Comparison of ENCODE assay signal across 8 mouse cellular contexts in the genomic region with DNA sequence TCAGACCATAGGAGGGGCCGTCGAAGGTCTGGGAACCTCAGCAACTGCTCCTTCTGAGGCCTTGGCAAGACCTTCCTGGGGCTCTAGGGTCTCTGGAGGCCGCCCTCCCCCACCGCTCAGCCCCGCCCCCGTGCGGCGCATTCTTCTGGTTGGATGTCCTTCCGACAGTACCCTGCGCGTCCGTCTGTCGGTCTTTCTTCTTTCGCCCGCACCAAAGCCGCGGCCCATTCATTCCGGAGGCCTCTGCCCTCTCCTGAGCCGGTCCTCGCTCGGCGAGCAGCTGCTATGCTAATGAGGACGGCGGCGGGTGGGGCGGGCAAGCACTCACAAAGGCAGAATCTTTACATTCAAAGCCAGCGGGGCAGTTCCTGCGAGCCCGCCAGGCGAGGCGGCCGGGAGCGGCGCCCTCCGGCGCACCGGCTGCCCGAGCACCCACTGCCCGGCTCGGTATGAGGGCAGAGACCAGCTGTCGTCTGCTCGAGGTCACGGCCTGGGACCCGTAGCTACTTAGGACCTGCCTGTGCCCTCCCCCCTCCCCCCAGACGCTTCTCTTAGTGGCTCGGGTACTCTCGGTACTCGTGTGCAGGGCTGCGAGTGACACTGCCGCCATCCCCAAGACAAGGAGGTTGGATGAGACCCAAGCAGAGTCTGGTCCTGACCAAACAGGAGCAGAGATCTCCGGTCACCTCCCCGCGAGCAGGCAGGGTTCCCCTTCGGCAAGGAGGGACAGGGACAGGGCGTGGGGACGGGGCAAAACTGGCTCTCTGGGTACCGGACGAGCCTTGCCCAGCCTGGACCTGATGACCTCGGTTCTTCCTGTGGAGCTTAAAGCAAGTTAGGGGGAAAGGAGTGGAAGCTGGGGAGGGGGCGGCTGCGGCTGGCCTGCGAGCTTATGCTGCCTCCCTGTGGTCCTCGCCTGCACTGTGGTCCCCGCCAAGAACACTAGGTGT. TPM values are rescaled to one million over a fixed set of nuclear protein-coding genes. Genes with fewer than 3 reads are reported as not detected.
DNase-seq lines count a peak whose midpoint lies in the region; ATAC-seq and TF ChIP-seq lines count a peak whose summit lies in the region.

No protein-coding gene starts in this region.

- no peaks in the 10 kb centered on the region for H3K36me3 ChIP-seq in kidney, adult 2 months (ENCODE audit: control insufficient read depth, insufficient read depth, low read length)
- H3K36me3 ChIP-seq in forebrain, embryonic 10.5 days (replicated peaks): peaks cover 19% of the 10 kb centered on the region
- H3K36me3 ChIP-seq in hindbrain, embryonic 14.5 days (replicated peaks; ENCODE audit: control insufficient read depth, insufficient read depth): no peaks in the 10 kb centered on the region
- no peaks in the 10 kb centered on the region for H3K36me3 ChIP-seq in liver, embryonic 15.5 days (replicated peaks)
- peaks cover 8% of the 10 kb centered on the region; the same call in 1 of the 2 replicates for H3K36me3 ChIP-seq in neural tube, embryonic 12.5 days

- no peaks in the 10 kb centered on the region; the same call in 1 of the 2 replicates for H3K4me1 ChIP-seq in kidney, adult 2 months (ENCODE audit: control insufficient read depth, insufficient read depth, low read length)
- H3K4me1 ChIP-seq in forebrain, embryonic 10.5 days: peaks cover 59% of the 10 kb centered on the region
- peaks cover 22% of the 10 kb centered on the region; the same call in 1 of the 2 replicates for H3K4me1 ChIP-seq in hindbrain, embryonic 14.5 days (replicated peaks; ENCODE audit: control insufficient read depth, insufficient read depth, low read length)
- peaks cover 45% of the 10 kb centered on the region for H3K4me1 ChIP-seq in liver, embryonic 15.5 days (replicated peaks)
- H3K4me1 ChIP-seq in neural tube, embryonic 12.5 days: peaks cover 38% of the 10 kb centered on the region

- H3K4me3 ChIP-seq in kidney, adult 2 months (ENCODE audit: insufficient read depth, low read depth, low read length): peak overlapping the region; percentile 40
- peak overlapping the region; percentile 84 for H3K4me3 ChIP-seq in forebrain, embryonic 10.5 days
- H3K4me3 ChIP-seq in hindbrain, embryonic 14.5 days (replicated peaks; ENCODE audit: low read length): peak overlapping the region; percentile 46
- H3K4me3 ChIP-seq in liver, embryonic 15.5 days (replicated peaks): peak overlapping the region; percentile 53
- peak overlapping the region; percentile 48 for H3K4me3 ChIP-seq in neural tube, embryonic 12.5 days

- TF ChIP-seq POLR2A in kidney, adult 2 months (IDR thresholded peaks at IDR 0.05; ENCODE audit: low read depth, low read length): no peak

- ATAC-seq in hindbrain, embryonic 14.5 days (ENCODE audit: low FRiP score): peak; percentile 74
- ATAC-seq in liver, embryonic 15.5 days (ENCODE audit: insufficient read depth): no peak
- ATAC-seq in neural tube, embryonic 12.5 days (ENCODE audit: low FRiP score, low read depth): peak; percentile 82

- H3K9ac ChIP-seq in hindbrain, embryonic 14.5 days: peak overlapping the region; percentile 71
- H3K9ac ChIP-seq in liver, embryonic 15.5 days: peak overlapping the region; percentile 35; the same call in 1 of the 2 replicates
- peak overlapping the region; percentile 70 for H3K9ac ChIP-seq in neural tube, embryonic 12.5 days

- 4% methylated on average over 64 of the region's 64 CpGs for WGBS in kidney, adult 2 months
- WGBS in forebrain, embryonic 10.5 days: under 1% methylated on average over 64 of the region's 64 CpGs
- WGBS in hindbrain, embryonic 14.5 days: 1% methylated on average over 53 of the region's 64 CpGs
- WGBS in liver, embryonic 15.5 days (ENCODE audit: insufficient replicate concordance): 2% methylated on average over 64 of the region's 64 CpGs
- under 1% methylated on average over 64 of the region's 64 CpGs for WGBS in neural tube, embryonic 12.5 days

- no peaks in the 10 kb centered on the region for H3K9me3 ChIP-seq in forebrain, embryonic 10.5 days
- H3K9me3 ChIP-seq in hindbrain, embryonic 14.5 days (ENCODE audit: control insufficient read depth, low read length): no peaks in the 10 kb centered on the region
- H3K9me3 ChIP-seq in liver, embryonic 15.5 days (replicated peaks): no peaks in the 10 kb centered on the region
- H3K9me3 ChIP-seq in neural tube, embryonic 12.5 days: no peaks in the 10 kb centered on the region

- no peak overlapping the region for H3K27ac ChIP-seq in kidney, adult 2 months (ENCODE audit: insufficient read depth, low read depth, low read length)
- peak overlapping the region; percentile 96 for H3K27ac ChIP-seq in forebrain, embryonic 10.5 days
- H3K27ac ChIP-seq in hindbrain, embryonic 14.5 days: peak overlapping the region; percentile 89
- H3K27ac ChIP-seq in liver, embryonic 15.5 days (replicated peaks): no peak overlapping the region
- H3K27ac ChIP-seq in neural tube, embryonic 12.5 days: peak overlapping the region; percentile 96

- peak; percentile 54; the same call in 1 of the 2 replicates for TF ChIP-seq CTCF in kidney, adult 2 months (conservative IDR thresholded peaks at IDR 0.05; ENCODE audit: insufficient read depth, insufficient read length, low read depth, low read length)

- peak overlapping the region; percentile 90 for H3K4me2 ChIP-seq in hindbrain, embryonic 14.5 days (replicated peaks)
- H3K4me2 ChIP-seq in liver, embryonic 15.5 days: peak overlapping the region; percentile 84
- peak overlapping the region; percentile 77 for H3K4me2 ChIP-seq in neural tube, embryonic 12.5 days (replicated peaks)

- peak; percentile 59 for DNase-seq in kidney, adult 2 months
- DNase-seq in kidney, adult 8-10 months: no peak
- peak; percentile 68 for DNase-seq in MN1 (ENCODE audit: low spot score)
- peak; percentile 93 for DNase-seq in forebrain, embryonic 10.5 days (ENCODE audit: extremely low spot score, low spot score)
- peak; percentile 72 for DNase-seq in hindbrain, embryonic 14.5 days (ENCODE audit: low spot score)
- peak; percentile 59 for DNase-seq in urinary bladder, postnatal 25 days (ENCODE audit: low spot score)

- H3K27me3 ChIP-seq in kidney, adult 2 months (replicated peaks; ENCODE audit: control insufficient read depth, insufficient read depth, low read length): no peaks in the 10 kb centered on the region
- peaks cover 42% of the 10 kb centered on the region for H3K27me3 ChIP-seq in forebrain, embryonic 10.5 days (ENCODE audit: poor library complexity, severe bottlenecking)
- H3K27me3 ChIP-seq in hindbrain, embryonic 14.5 days (ENCODE audit: control insufficient read depth, insufficient read depth, low read length): no peaks in the 10 kb centered on the region
- H3K27me3 ChIP-seq in liver, embryonic 15.5 days: peaks cover 68% of the 10 kb centered on the region
- no peaks in the 10 kb centered on the region for H3K27me3 ChIP-seq in neural tube, embryonic 12.5 days (replicated peaks)

RNA-seq across cellular contexts. Expression of a gene that starts 5.3 kb away (rescaled TPM):
- 5.7 and 7.8 TPM in 2 replicates for polyA plus RNA-seq in kidney, adult 2 months (2012; rRNA removed)
- 37.4 and 40.7 TPM in 2 replicates for polyA plus RNA-seq in forebrain, embryonic 10.5 days (2016; fragmentation: Nextera tagmentation; extraction: Ambion mirVana)
- polyA plus RNA-seq in hindbrain, embryonic 14.5 days (2014; fragmentation: Nextera tagmentation; extraction: Ambion mirVana): 15.6 and 19.9 TPM in 2 replicates
- 2.1 and 2.4 TPM in 2 replicates for polyA plus RNA-seq in liver, embryonic 15.5 days (2015; fragmentation: Nextera tagmentation; extraction: Ambion mirVana)
- 96.8 and 97.4 TPM in 2 replicates for polyA plus RNA-seq in neural tube, embryonic 12.5 days (2016; fragmentation: Nextera tagmentation; extraction: Ambion mirVana)

RNA-seq across cellular contexts. Expression of a gene that starts 10.8 kb away (rescaled TPM):
- 21.8 and 26.9 TPM in 2 replicates for polyA plus RNA-seq in kidney, adult 2 months (2012; rRNA removed)
- polyA plus RNA-seq in forebrain, embryonic 10.5 days (2016; fragmentation: Nextera tagmentation; extraction: Ambion mirVana): 1.3 and 1.5 TPM in 2 replicates
- polyA plus RNA-seq in hindbrain, embryonic 14.5 days (2014; fragmentation: Nextera tagmentation; extraction: Ambion mirVana): 2.0 and 2.2 TPM in 2 replicates
- 6.2 and 6.8 TPM in 2 replicates for polyA plus RNA-seq in liver, embryonic 15.5 days (2015; fragmentation: Nextera tagmentation; extraction: Ambion mirVana)
- 1.5 and 1.8 TPM in 2 replicates for polyA plus RNA-seq in neural tube, embryonic 12.5 days (2016; fragmentation: Nextera tagmentation; extraction: Ambion mirVana)

RNA-seq across cellular contexts. Expression of a gene that starts 25.4 kb away (rescaled TPM):
- polyA plus RNA-seq in kidney, adult 2 months (2012; rRNA removed): 62.6 and 70.5 TPM in 2 replicates
- 128 and 130 TPM in 2 replicates for polyA plus RNA-seq in forebrain, embryonic 10.5 days (2016; fragmentation: Nextera tagmentation; extraction: Ambion mirVana)
- 88.0 and 91.6 TPM in 2 replicates for polyA plus RNA-seq in hindbrain, embryonic 14.5 days (2014; fragmentation: Nextera tagmentation; extraction: Ambion mirVana)
- 35.9 and 40.6 TPM in 2 replicates for polyA plus RNA-seq in liver, embryonic 15.5 days (2015; fragmentation: Nextera tagmentation; extraction: Ambion mirVana)
- polyA plus RNA-seq in neural tube, embryonic 12.5 days (2016; fragmentation: Nextera tagmentation; extraction: Ambion mirVana): 104 and 106 TPM in 2 replicates

RNA-seq across cellular contexts. Expression of a gene that starts 28.5 kb away (rescaled TPM):
- 0.42 and 0.68 TPM in 2 replicates for polyA plus RNA-seq in kidney, adult 2 months (2012; rRNA removed)
- polyA plus RNA-seq in forebrain, embryonic 10.5 days (2016; fragmentation: Nextera tagmentation; extraction: Ambion mirVana): not detected in 2 replicates
- not detected in 2 replicates for polyA plus RNA-seq in hindbrain, embryonic 14.5 days (2014; fragmentation: Nextera tagmentation; extraction: Ambion mirVana)
- polyA plus RNA-seq in liver, embryonic 15.5 days (2015; fragmentation: Nextera tagmentation; extraction: Ambion mirVana): not detected in 2 replicates
- not detected in 2 replicates for polyA plus RNA-seq in neural tube, embryonic 12.5 days (2016; fragmentation: Nextera tagmentation; extraction: Ambion mirVana)

RNA-seq across cellular contexts. Expression of a gene that starts 32.6 kb away (rescaled TPM):
- polyA plus RNA-seq in kidney, adult 2 months (2012; rRNA removed): 0.55 and 0.58 TPM in 2 replicates
- polyA plus RNA-seq in forebrain, embryonic 10.5 days (2016; fragmentation: Nextera tagmentation; extraction: Ambion mirVana): 0.67 and 0.80 TPM in 2 replicates
- polyA plus RNA-seq in hindbrain, embryonic 14.5 days (2014; fragmentation: Nextera tagmentation; extraction: Ambion mirVana): not detected in 2 replicates
- 1.0 TPM in 1 of 2 replicates, not detected in the other for polyA plus RNA-seq in liver, embryonic 15.5 days (2015; fragmentation: Nextera tagmentation; extraction: Ambion mirVana)
- polyA plus RNA-seq in neural tube, embryonic 12.5 days (2016; fragmentation: Nextera tagmentation; extraction: Ambion mirVana): not detected in 2 replicates

Comparison
In these comparisons a context has a peak if more than half of its experiments do, and no peak if none do; other contexts are left out.
1. DNase-seq: peak in kidney, adult 2 months (single experiment), MN1 (single experiment), forebrain, embryonic 10.5 days (single experiment), hindbrain, embryonic 14.5 days (single experiment) and urinary bladder, postnatal 25 days (single experiment); none in kidney, adult 8-10 months (0 of 2).
2. H3K27ac ChIP-seq: peak in forebrain, embryonic 10.5 days (single experiment), hindbrain, embryonic 14.5 days (single experiment) and neural tube, embryonic 12.5 days (single experiment); none in kidney, adult 2 months (single experiment) and liver, embryonic 15.5 days (single experiment).
3. Peak in every context shown above with its lines, with median percentiles within 50 percentile points of each other: H3K4me3 ChIP-seq, H3K4me2 ChIP-seq and H3K9ac ChIP-seq.